Mouse (Mus musculus) neural tube, embryonic 15.5 days (tissue): ENCODE data around the gene Slc27a3. TPM values are rescaled to one million over a fixed set of nuclear protein-coding genes. Genes with fewer than 3 reads are reported as not detected.

ENCODE experiments used
- ATAC-seq: fragments of 200-750 bp; cut with Nextera tagmentation; 2 replicates; pipeline ENCODE4 v1.8.0; 2017; ENCODE audit warnings: mild to moderate bottlenecking, moderate TSS enrichment, moderate library complexity; ENCODE audit not compliant: low FRiP score
- H3K27ac ChIP-seq: fragments of 300-500 bp; sonication (generic); replicated peaks from 2 replicates; pipeline ENCODE4 v1.5.1; 2015; ENCODE audit warnings: mild to moderate bottlenecking, inconsistent platforms
- H3K27me3 ChIP-seq: fragments of 300-500 bp; sonication (generic); replicated peaks from 2 replicates; pipeline ENCODE4 v1.6.1; 2015; ENCODE audit warnings: inconsistent platforms
- H3K36me3 ChIP-seq: fragments of 300-500 bp; sonication (generic); 2 replicates; pipeline ENCODE4 v1.6.1; 2015; ENCODE audit warnings: inconsistent platforms
- H3K4me1 ChIP-seq: fragments of 300-500 bp; sonication (generic); 2 replicates; pipeline ENCODE4 v1.6.1; 2015; ENCODE audit warnings: inconsistent platforms
- H3K4me2 ChIP-seq: fragments of 300-500 bp; sonication (generic); 2 replicates; pipeline ENCODE4 v1.6.1; 2015; ENCODE audit warnings: inconsistent platforms, mild to moderate bottlenecking, moderate library complexity
- H3K4me3 ChIP-seq: fragments of 300-500 bp; sonication (generic); replicated peaks from 2 replicates; pipeline ENCODE4 v1.5.1; 2015; ENCODE audit warnings: mild to moderate bottlenecking, inconsistent platforms
- H3K9ac ChIP-seq: fragments of 300-500 bp; sonication (generic); replicated peaks from 2 replicates; pipeline ENCODE4 v1.6.1; 2015; ENCODE audit warnings: mild to moderate bottlenecking, inconsistent platforms
- H3K9me3 ChIP-seq: fragments of 300-500 bp; sonication (generic); replicated peaks from 2 replicates; pipeline ENCODE4 v1.6.1; 2016; ENCODE audit warnings: inconsistent platforms
- WGBS: fragments of 180-500 bp; shearing (Covaris S2); methylation state at CpG from one replicate; pipeline ENCODE4 v1.1.7; 2015; ENCODE audit warnings: mixed read lengths; 5-methylcytosine and 5-hydroxymethylcytosine counted together
- polyA plus RNA-seq: library from polyadenylated mRNA; unstranded; fragments of >200 nt; fragmentation: Nextera tagmentation; extraction: Ambion mirVana; gene quantifications from 2 replicates; pipeline ENCODE4 v1.2.1, GENCODE M21; 2015

Gene Slc27a3
- polyA plus RNA-seq = 30.5 and 34.3 TPM in 2 replicates

DNA sequence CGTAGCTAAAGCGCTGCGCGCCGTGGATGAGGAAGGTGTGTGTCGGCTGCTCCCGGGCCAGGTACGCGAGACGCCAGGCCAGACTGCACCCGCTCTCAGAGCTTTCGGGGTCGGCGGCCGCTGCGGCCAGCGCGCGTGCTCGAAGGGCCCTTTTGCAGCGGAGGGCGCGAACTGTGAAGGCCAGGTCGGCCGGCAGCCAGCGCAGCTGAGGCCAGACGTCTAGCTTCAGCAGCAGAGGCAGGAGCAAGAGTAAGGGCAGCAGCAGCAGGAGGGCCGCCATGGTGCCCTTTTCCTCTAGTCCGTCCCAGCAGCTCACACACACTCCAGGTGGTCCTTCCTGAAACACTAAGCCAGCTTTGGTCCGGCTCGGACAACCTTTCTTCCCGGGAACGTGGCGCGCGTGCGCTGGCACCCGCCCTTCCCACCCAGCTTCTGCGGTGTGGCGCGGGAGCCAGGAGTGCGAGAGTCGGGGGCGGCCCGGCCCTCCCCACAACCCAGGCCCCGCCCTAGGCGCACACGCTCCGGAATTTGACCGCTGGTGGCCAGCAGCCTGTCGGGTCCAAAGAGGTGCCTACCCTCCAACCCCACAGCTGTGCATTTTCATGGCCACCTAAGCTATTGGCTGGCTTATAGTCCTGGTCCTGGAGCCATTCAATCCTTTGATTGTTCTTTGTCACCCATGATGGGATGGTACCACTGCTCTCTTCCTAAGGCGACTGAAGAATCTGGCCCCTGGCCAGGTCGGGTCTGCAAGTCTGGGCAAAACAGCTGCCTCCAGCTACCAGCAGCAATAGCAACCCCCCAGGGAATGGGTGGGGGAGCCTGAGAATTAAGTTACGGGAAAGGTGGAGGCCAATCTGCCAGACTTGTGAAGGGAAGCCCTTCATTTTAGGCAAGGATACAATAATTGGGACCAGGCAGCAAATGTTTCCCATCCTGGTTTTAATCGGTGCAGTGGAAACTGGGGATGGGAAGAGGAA is at the start of gene Slc27a3:
Slc27a3 (minus strand) TSS at position 428 of the 980 bp plus-strand sequence.
- peak; percentile 82 for ATAC-seq
- H3K9ac ChIP-seq = peak within 1 kb of the TSS; percentile 91

DNA sequence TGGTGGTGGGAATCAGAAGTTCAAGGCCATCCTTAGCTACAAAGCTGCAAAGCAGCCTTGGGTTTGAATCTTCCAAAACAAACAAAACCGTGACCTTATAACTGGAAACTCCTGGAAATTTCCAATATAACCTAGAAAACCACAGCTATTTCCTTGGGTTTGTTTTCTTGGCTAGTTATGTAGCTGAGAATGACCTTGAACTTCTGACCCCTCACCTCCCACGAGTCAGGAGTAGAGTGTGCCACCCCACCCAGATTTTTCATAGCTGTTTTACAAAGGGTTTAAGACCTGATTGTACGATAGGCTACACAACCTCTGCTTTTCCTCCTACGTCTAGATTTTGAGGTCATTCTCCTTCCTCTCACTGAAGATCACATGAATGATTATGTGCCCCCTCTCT is 47.4 kb upstream of the Slc27a3 start:
- H3K9me3 ChIP-seq = no peaks in the 10 kb centered on the region
- WGBS = 85% methylated on average over 4 of the region's 4 CpGs
- H3K27me3 ChIP-seq = no peaks in the 10 kb centered on the region
- H3K4me3 ChIP-seq = no peak overlapping the region
- no peak overlapping the region for H3K4me2 ChIP-seq
- H3K27ac ChIP-seq = no peak overlapping the region
- H3K36me3 ChIP-seq = no peaks in the 10 kb centered on the region
- H3K4me1 ChIP-seq = peaks cover 10% of the 10 kb centered on the region
- no peak overlapping the region for H3K9ac ChIP-seq
- ATAC-seq = no peak

More for the DNA sequence above, at the start of gene Slc27a3:
- Histone ChIP-seq H3K4me3 (peak within 1 kb of the TSS; percentile 66), H3K9me3 (no peaks in the 10 kb centered on the region), H3K4me1 (peaks cover 45% of the 10 kb centered on the region), H3K36me3 (peaks cover 51% of the 10 kb centered on the region), H3K27ac (peak within 1 kb of the TSS; percentile 93), H3K27me3 (no peaks in the 10 kb centered on the region), H3K4me2 (peak within 1 kb of the TSS; percentile 72)
- 3% methylated on average over 55 of the region's 55 CpGs for WGBS

DNA sequence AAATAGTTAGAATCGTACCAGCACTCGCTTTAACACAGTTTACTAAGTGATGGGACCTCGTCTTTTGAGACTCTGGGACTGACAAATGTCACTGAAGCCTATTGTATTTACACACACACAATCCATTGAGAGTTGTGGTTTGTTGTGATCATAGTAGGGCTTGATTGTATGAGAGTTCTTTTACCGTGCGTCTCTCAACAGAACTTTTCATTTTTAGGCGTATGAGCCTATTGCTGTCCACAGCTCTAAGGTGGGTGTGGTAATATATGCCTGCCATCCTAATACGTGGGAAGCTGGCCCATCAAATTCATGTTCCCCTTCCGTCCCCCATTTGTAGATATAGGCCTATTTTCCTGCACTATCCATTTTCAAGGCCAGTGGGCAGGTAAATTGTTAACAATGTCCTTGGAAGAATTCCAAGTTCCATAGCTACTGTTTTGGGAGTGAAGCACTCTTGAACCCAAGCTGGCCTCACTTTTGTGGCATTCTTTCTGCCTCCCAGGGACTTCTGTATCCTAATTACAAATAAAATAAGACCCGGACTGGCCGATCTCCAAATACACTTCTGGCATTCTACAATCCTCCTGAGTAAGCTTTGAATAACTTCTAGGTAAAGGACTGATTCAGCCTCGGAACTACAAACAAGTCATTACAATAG is 44.5 kb upstream of the Slc27a3 start:
- no peaks in the 10 kb centered on the region for H3K27me3 ChIP-seq
- H3K4me3 ChIP-seq = peak overlapping the region; percentile 79
- H3K4me2 ChIP-seq = peak overlapping the region; percentile 94
- peak overlapping the region; percentile 56 for H3K9ac ChIP-seq
- peaks cover 3% of the 10 kb centered on the region; the same call in 1 of the 2 replicates for H3K36me3 ChIP-seq
- H3K27ac ChIP-seq = peak overlapping the region; percentile 95
- 58% methylated on average over 11 of the region's 11 CpGs for WGBS
- 0 out of 2 replicates have a peak, but pooled peaks have one; percentile 1 for ATAC-seq
- H3K4me1 ChIP-seq = peaks cover 34% of the 10 kb centered on the region
- no peaks in the 10 kb centered on the region for H3K9me3 ChIP-seq

DNA sequence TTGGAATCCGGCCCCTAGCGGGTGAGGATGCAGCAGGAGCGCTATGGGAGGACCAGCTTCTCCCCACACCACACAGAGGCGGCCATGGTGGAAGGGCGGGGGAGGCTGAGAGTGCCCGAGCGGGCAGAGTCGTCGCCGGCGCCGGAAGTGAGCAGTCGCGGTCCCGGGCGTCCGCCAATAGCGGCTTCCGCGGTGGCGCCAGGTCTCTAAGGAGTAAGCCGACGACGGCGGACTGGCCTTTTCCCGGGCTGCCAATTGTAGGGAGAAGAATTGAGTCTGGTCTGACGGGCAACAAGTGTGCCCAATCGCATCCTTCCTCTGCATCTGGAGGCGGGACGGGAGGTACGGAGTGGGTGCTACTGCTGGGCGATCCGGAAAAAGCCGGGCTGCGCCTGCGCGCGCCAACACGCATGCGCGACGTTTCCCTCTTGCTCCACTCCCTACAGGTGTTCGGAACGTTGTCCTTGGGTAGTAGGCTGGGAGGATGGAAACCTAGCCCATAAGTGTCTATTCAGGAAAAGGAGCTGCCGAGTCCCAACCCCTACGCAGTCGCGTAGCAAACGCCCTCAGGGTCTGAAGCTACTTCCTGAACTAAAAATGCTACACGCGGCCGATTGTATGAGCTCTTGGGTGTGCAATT is 43.8 kb upstream of the Slc27a3 start, which contains the start of gene Ints3:
Ints3 (minus strand) TSS at position 242 of the 640 bp plus-strand sequence.
- Histone ChIP-seq H3K36me3 (peaks cover 3% of the 10 kb centered on the region; the same call in 1 of the 2 replicates), H3K27ac (peak within 1 kb of the TSS; percentile 95), H3K9ac (peak within 1 kb of the TSS; percentile 95), H3K4me2 (peak within 1 kb of the TSS; percentile 94), H3K9me3 (no peaks in the 10 kb centered on the region), H3K4me3 (peak within 1 kb of the TSS; percentile 79), H3K27me3 (no peaks in the 10 kb centered on the region), H3K4me1 (peaks cover 41% of the 10 kb centered on the region)
- WGBS = under 1% methylated on average over 52 of the region's 52 CpGs
- ATAC-seq = peak; percentile 99

DNA sequence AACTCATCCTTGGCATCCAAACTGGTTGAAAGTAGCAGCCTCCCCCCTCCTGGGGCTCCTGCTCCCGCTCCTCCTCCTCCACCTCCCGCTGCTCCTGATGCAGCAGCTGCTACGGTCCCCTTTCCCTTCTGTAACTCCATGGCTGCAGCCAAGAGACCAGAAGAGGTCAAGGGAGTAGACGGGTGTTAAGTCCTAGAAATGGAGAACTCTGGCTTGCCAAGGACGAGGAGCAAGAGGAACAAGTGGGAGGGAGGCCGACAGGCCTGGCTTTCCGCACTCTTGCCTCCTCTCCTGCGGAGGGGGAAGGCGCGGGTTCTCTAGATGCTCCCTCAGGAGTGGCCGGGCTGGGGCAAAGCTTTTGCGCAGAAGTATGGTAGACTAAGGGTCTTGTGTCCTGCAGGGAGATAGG is 43.1 kb upstream of the Slc27a3 start:
- peak; percentile 42 for ATAC-seq
- peak overlapping the region; percentile 79 for H3K4me3 ChIP-seq
- 0% methylated on average over 12 of the region's 12 CpGs for WGBS
- H3K27ac ChIP-seq = peak overlapping the region; percentile 95
- H3K9me3 ChIP-seq = no peaks in the 10 kb centered on the region
- peak overlapping the region; percentile 95 for H3K9ac ChIP-seq
- peaks cover 3% of the 10 kb centered on the region; the same call in 1 of the 2 replicates for H3K36me3 ChIP-seq
- no peaks in the 10 kb centered on the region for H3K27me3 ChIP-seq
- peak overlapping the region; percentile 94 for H3K4me2 ChIP-seq
- H3K4me1 ChIP-seq = peaks cover 44% of the 10 kb centered on the region

DNA sequence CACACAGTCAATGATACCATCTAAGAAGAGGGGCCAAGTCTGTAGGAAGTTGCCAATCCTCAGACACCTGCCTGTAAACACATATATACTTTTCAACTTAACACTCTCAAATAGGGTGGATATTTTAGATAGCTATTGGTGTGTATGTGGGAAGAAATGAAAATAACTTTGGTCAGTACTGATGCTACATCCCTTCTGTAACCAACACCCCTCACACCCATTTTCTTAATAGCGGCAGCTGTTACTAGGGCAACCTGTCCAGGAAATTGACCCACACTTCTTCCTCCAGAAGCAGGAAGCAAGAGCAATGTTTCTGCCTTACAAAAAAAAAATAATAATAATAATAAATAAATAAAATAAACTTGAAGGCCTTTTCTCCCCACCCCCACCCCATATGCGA is 42.6 kb upstream of the Slc27a3 start:
- 10% methylated on average over 2 of the region's 2 CpGs for whole genome bisulfite sequencing
- Histone ChIP-seq H3K4me1 (peaks cover 44% of the 10 kb centered on the region), H3K9me3 (no peaks in the 10 kb centered on the region), H3K4me3 (peak overlapping the region; percentile 79), H3K27me3 (no peaks in the 10 kb centered on the region), H3K36me3 (peaks cover 3% of the 10 kb centered on the region; the same call in 1 of the 2 replicates), H3K4me2 (peak overlapping the region; percentile 94), H3K9ac (peak overlapping the region; percentile 95), H3K27ac (peak overlapping the region; percentile 95; the same call in 1 of the 2 replicates)
- no peak for ATAC-seq

DNA sequence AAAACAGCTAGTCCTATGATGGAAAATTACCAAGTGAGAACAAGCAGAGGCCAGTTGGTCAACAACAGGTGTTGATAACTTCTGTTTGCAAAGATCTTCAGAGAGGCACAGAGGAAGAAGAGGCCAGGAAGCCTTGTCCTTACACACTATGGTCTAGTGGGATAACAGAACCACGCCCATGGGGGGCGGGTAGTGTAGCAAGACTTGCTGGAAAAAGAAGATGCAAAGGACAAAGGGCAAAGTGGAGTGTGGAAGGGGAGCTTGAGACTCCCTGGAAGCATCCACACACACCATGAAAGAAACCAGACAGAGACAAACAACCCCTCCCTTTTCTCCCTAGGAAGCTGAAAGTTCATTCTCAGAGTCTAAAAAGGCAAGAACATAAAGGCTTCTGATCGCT is 39.8 kb upstream of the Slc27a3 start:
- H3K27me3 ChIP-seq = no peaks in the 10 kb centered on the region
- H3K4me3 ChIP-seq = no peak overlapping the region
- H3K4me2 ChIP-seq = no peak overlapping the region
- H3K9ac ChIP-seq = no peak overlapping the region
- H3K4me1 ChIP-seq = peaks cover 46% of the 10 kb centered on the region
- ATAC-seq = no peak
- peaks cover 10% of the 10 kb centered on the region; the same call in 1 of the 2 replicates for H3K36me3 ChIP-seq
- H3K9me3 ChIP-seq = no peaks in the 10 kb centered on the region
- H3K27ac ChIP-seq = no peak overlapping the region
- 85% methylated on average over 3 of the region's 3 CpGs for WGBS

DNA sequence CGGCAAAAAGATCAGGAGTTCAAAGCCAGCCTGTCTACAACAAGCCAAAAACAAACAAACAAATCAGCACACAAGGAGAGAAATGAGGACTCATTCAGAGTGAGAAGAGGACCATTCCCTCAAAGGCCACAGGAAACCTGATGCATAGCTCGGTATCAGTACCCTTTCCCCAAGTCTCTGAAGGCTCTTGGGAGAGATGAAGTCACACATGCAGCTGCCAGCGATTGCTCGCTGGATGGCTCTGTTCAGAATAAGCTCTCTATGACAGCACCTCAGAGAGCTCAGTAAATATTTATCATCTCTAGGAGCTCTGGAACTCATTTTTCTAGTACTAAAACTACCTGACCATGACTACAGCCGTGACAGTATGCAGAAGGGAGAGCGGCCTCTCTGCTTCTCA is 38.4 kb upstream of the Slc27a3 start:
- Histone ChIP-seq H3K27me3 (no peaks in the 10 kb centered on the region), H3K9me3 (no peaks in the 10 kb centered on the region), H3K4me2 (no peak overlapping the region), H3K36me3 (peaks cover 17% of the 10 kb centered on the region), H3K9ac (no peak overlapping the region), H3K27ac (no peak overlapping the region), H3K4me3 (no peak overlapping the region), H3K4me1 (peaks cover 40% of the 10 kb centered on the region)
- no peak for ATAC-seq
- WGBS = 82% methylated on average over 6 of the region's 6 CpGs

DNA sequence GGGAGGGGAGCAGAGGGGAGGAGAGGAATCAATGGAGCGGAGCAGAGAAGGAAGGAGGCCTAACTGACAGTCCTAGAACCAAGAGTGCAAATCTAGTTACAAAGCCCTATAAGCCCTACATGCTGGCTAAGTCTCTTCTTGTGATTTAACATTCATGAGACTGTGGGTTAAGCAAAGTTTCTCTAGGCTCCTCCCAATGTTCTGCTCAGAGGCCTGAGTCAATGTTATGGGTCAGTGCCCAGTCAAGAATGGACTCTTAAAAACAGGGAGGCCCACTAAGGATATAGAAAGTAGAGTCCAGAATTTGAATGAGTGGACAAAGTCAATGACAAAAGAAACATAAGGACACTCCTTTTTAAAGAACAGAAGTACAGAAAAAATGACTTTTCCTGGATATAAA is 37.8 kb upstream of the Slc27a3 start:
- no peak overlapping the region for H3K9ac ChIP-seq
- WGBS = 92% methylated on average over 1 of the region's 1 CpGs
- H3K36me3 ChIP-seq = peaks cover 23% of the 10 kb centered on the region
- H3K27me3 ChIP-seq = no peaks in the 10 kb centered on the region
- no peak overlapping the region for H3K27ac ChIP-seq
- ATAC-seq = no peak
- H3K4me1 ChIP-seq = peaks cover 40% of the 10 kb centered on the region
- H3K4me3 ChIP-seq = no peak overlapping the region
- no peaks in the 10 kb centered on the region for H3K9me3 ChIP-seq
- H3K4me2 ChIP-seq = no peak overlapping the region

DNA sequence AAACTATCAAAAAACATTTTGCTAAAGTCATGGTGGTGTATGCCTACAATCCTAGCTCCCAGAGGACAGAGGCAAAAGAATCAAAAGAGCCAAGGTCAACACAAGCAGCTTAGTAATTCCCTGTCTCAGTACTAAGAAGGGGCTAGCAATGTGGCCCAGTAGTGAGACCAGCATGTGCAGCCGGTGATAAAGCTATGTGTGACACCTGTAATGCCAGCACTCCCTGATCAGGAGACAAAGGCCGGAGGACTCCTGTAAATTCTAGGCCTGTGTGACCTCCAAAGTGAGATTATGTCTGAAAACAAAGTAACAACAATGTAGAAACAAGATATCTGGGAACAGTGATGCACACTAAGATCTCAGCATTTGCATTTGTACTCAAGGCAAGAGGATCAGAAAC is 35.8 kb upstream of the Slc27a3 start:
- Histone ChIP-seq H3K36me3 (peaks cover 39% of the 10 kb centered on the region), H3K9me3 (no peaks in the 10 kb centered on the region), H3K27ac (no peak overlapping the region), H3K4me3 (no peak overlapping the region), H3K27me3 (no peaks in the 10 kb centered on the region), H3K9ac (no peak overlapping the region), H3K4me2 (no peak overlapping the region), H3K4me1 (peaks cover 20% of the 10 kb centered on the region)
- ATAC-seq = no peak
- WGBS = 90% methylated on average over 2 of the region's 2 CpGs

DNA sequence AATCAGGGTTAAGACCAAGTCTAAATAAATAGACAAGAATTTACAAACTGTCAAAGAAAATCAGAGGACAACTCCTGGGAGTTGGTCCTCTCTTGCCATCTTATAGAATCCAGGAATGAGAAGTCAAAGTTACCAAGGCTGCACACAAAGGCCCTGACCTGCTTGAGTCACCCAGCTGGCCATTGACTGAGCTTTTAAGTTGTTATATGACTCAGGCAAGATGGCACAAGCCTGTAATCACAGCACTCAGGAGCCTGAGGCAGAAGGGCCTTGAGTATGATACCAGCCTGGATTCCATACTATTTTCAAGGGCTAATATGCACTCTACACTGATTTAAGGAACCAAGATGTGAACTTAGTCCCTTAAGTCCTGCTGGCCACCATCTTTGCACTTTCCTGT is 33.8 kb upstream of the Slc27a3 start:
- no peak overlapping the region for H3K4me2 ChIP-seq
- ATAC-seq = no peak
- H3K9ac ChIP-seq = no peak overlapping the region
- no peaks in the 10 kb centered on the region for H3K9me3 ChIP-seq
- peaks cover 53% of the 10 kb centered on the region for H3K36me3 ChIP-seq
- no peak overlapping the region for H3K27ac ChIP-seq
- peaks cover 6% of the 10 kb centered on the region; the same call in 1 of the 2 replicates for H3K4me1 ChIP-seq
- no peak overlapping the region for H3K4me3 ChIP-seq
- no peaks in the 10 kb centered on the region for H3K27me3 ChIP-seq
